Mouse (Mus musculus) heart, embryonic 15.5 days (tissue): ENCODE results near the gene Renbp. TPM values are rescaled to one million over a fixed set of nuclear protein-coding genes. Genes with fewer than 3 reads are reported as not detected.
A peak's percentile ranks its signal among the peaks of the same experiment; 100 is the strongest.

Experiments used
- ATAC-seq: fragments of 200-750 bp; cut with Nextera tagmentation; replicated peaks from 2 replicates; pipeline ENCODE4 v1.8.0; 2017; ENCODE audit warnings: low read depth, moderate TSS enrichment; ENCODE audit not compliant: insufficient number of reproducible peaks, insufficient read depth, low FRiP score
- H3K27ac ChIP-seq: fragments of 300-500 bp; sonication (generic); 2 replicates; pipeline ENCODE4 v1.5.1; 2015; ENCODE audit warnings: mild to moderate bottlenecking, inconsistent platforms
- H3K27me3 ChIP-seq: fragments of 300-500 bp; sonication (generic); 2 replicates; pipeline ENCODE4 v1.6.1; 2015; ENCODE audit warnings: inconsistent platforms
- H3K36me3 ChIP-seq: fragments of 300-500 bp; sonication (generic); 2 replicates; pipeline ENCODE4 v1.6.1; 2015; ENCODE audit warnings: mild to moderate bottlenecking, inconsistent platforms
- H3K4me1 ChIP-seq: fragments of 300-500 bp; sonication (generic); replicated peaks from 2 replicates; pipeline ENCODE4 v1.6.1; 2015; ENCODE audit warnings: inconsistent platforms
- H3K4me2 ChIP-seq: fragments of 300-500 bp; sonication (generic); 2 replicates; pipeline ENCODE4 v1.6.1; 2015; ENCODE audit warnings: inconsistent platforms, mild to moderate bottlenecking, moderate library complexity
- H3K4me3 ChIP-seq: fragments of 300-500 bp; sonication (generic); 2 replicates; pipeline ENCODE4 v1.5.1; 2015; ENCODE audit warnings: mild to moderate bottlenecking, inconsistent platforms
- H3K9ac ChIP-seq: fragments of 300-500 bp; sonication (generic); 2 replicates; pipeline ENCODE4 v1.6.1; 2015; ENCODE audit warnings: mild to moderate bottlenecking, inconsistent platforms
- H3K9me3 ChIP-seq: fragments of 300-500 bp; sonication (generic); replicated peaks from 2 replicates; pipeline ENCODE4 v1.6.1; 2016; ENCODE audit warnings: inconsistent platforms
- WGBS: fragments of 180-500 bp; shearing (Covaris S2); methylation state at CpG from one replicate; pipeline ENCODE4 v1.1.7; 2015; ENCODE audit warnings: mixed read lengths; 5-methylcytosine and 5-hydroxymethylcytosine counted together
- polyA plus RNA-seq: library from polyadenylated mRNA; unstranded; fragments of >200 nt; fragmentation: Nextera tagmentation; extraction: Ambion mirVana; gene quantifications from 2 replicates; pipeline ENCODE4 v1.2.1, GENCODE M21; 2015

The Renbp gene
- polyA plus RNA-seq, 1 experiment from 2014 or later, result 53.5 TPM

DNA sequence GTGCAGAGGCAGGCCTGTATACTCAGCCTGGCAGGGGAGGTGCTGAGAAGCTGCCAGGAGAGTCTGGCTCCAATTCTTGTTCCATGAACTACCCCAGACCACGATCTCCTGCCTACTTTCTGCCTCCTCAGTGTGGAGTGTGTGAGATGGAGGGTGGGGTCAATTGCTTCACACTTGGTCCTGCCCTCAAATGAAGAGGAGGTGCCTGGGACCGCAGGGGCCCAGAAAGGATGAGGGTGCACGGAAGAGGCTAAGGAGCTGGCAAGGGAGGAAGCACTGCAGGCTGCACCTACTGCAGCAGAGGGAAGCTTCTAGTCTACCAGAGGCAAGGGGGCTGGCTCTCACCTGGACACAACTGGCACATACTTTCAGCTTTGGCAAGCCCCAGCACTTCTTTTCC is 33.7 kb upstream of the Renbp start:
- Histone ChIP-seq H3K9me3 (no peaks in the 10 kb centered on the region), H3K4me1 (peaks cover 26% of the 10 kb centered on the region), H3K4me3 (peak overlapping the region; percentile 78), H3K4me2 (peak overlapping the region; percentile 63), H3K9ac (peak overlapping the region; percentile 72; the same call in 1 of the 2 replicates), H3K36me3 (no peaks in the 10 kb centered on the region; the same call in 1 of the 2 replicates), H3K27me3 (0 out of 2 replicates have a peak, but pooled peaks cover 5% of the 10 kb centered on the region), H3K27ac (peak overlapping the region; percentile 99; the same call in 1 of the 2 replicates)
- 42% methylated on average over 3 of the region's 3 CpGs for WGBS
- ATAC-seq, result no peak

DNA sequence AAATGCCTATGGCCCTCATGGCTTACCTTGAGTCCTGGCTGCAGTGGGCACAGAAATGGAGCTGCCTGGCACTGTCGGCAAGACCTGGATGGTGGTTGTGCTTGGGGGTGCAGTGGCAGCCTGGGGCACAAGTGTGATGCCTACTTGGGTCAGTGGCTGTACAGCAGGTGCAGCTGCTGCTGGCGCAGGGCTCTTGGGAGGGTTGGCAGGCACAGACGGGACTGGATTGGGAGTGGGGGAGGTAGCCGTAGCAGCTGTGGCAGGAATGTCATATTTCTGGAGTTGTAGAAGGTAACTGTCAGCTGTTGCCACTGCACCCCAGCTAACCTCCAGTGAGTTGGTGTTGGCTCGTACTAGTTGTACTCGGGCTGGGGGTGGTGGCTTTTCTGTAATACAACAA is 24.3 kb upstream of the Renbp start:
- WGBS, result 88% methylated on average over 6 of the region's 6 CpGs
- H3K9me3 ChIP-seq, result no peaks in the 10 kb centered on the region
- H3K27ac ChIP-seq, result no peak overlapping the region
- H3K4me1 ChIP-seq, result no peaks in the 10 kb centered on the region
- no peak overlapping the region for H3K4me3 ChIP-seq
- no peak overlapping the region for H3K4me2 ChIP-seq
- no peak overlapping the region for H3K9ac ChIP-seq
- peaks cover 75% of the 10 kb centered on the region for H3K36me3 ChIP-seq
- no peaks in the 10 kb centered on the region for H3K27me3 ChIP-seq
- ATAC-seq, result no peak

GRCm38 (mm10) chrX:73952603-73953002 is 22.0 kb upstream of the Renbp start:
- Histone ChIP-seq H3K4me2 (no peak overlapping the region), H3K4me1 (no peaks in the 10 kb centered on the region), H3K9ac (no peak overlapping the region), H3K36me3 (peaks cover 70% of the 10 kb centered on the region), H3K9me3 (no peaks in the 10 kb centered on the region), H3K4me3 (no peak overlapping the region), H3K27me3 (no peaks in the 10 kb centered on the region), H3K27ac (no peak overlapping the region)
- ATAC-seq, result no peak
- WGBS, result 81% methylated on average over 5 of the region's 5 CpGs

DNA sequence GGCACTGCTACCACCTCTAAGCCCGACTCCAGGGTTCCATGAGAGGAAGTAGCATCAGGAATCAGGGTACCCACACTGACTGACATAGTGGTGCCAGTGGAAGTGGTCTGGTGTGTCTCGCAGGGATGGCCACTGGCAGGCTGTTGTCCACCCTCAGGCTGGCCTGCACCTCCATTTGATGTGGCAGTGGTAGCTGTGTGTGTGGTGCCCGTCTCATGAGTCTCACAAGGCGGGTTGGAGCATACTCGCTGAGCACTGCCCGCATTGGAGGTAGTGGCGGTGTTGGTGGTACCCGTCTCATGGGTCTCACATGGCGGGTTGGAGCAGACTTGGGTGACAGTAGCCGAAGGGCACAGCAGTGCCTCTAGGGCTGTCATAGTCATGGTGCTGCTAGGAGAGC is 18.7 kb upstream of the Renbp start:
- H3K4me2 ChIP-seq, result no peak overlapping the region
- no peak overlapping the region for H3K27ac ChIP-seq
- no peaks in the 10 kb centered on the region for H3K27me3 ChIP-seq
- WGBS, result 88% methylated on average over 10 of the region's 10 CpGs
- no peaks in the 10 kb centered on the region for H3K9me3 ChIP-seq
- H3K4me3 ChIP-seq, result no peak overlapping the region
- H3K36me3 ChIP-seq, result peaks cover 69% of the 10 kb centered on the region
- ATAC-seq, result no peak
- H3K4me1 ChIP-seq, result no peaks in the 10 kb centered on the region
- no peak overlapping the region for H3K9ac ChIP-seq

GRCm38 (mm10) chrX:73948647-73949046 is 18.0 kb upstream of the Renbp start:
- Histone ChIP-seq H3K27ac (no peak overlapping the region), H3K9me3 (no peaks in the 10 kb centered on the region), H3K36me3 (peaks cover 71% of the 10 kb centered on the region), H3K27me3 (no peaks in the 10 kb centered on the region), H3K4me3 (no peak overlapping the region), H3K9ac (no peak overlapping the region), H3K4me1 (no peaks in the 10 kb centered on the region), H3K4me2 (no peak overlapping the region)
- WGBS, result 24% methylated on average over 4 of the region's 4 CpGs
- ATAC-seq, result no peak

DNA sequence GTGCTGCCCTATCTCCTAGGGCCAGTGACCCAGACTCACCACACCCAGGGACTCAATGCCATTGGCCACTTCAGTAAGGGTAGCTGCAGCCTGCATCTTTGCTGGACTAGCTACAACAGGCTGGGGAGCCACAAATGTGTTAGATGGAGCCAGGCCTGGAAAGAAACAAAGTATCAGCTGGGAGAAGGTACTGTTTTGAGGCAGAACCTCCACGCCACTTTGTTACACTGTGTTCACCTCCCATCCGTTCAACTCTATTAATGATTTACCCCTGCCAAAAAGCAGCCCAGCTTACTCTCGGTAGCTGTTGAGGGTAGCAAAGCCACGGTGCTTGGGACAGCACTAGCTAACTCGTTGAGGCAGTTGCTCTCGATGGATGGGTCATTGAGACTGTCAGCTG is 16.2 kb upstream of the Renbp start:
- Histone ChIP-seq H3K36me3 (peaks cover 63% of the 10 kb centered on the region), H3K27ac (no peak overlapping the region), H3K4me3 (no peak overlapping the region), H3K9me3 (no peaks in the 10 kb centered on the region), H3K4me2 (no peak overlapping the region), H3K27me3 (no peaks in the 10 kb centered on the region), H3K9ac (no peak overlapping the region), H3K4me1 (peaks cover 5% of the 10 kb centered on the region)
- ATAC-seq, result no peak
- 77% methylated on average over 6 of the region's 6 CpGs for WGBS

DNA sequence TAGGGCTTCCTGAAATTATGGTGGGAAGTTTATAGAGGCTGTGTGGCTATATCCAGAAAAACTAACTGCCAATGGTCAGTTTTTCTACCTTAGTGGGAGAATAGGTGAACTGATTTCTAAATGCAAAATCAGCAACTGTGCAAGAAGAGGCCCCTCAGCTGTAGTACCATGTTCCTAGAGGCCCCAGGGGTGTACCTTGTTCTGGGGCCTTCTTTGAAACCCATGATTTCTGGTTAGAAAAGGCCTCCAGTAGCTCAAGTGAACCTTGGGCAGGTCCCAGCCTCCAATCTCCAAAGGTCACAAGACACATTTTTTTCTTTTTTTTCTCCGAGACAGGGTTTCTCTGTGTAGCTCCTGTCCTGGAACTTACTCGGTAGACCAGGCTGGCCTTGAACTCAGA is 11.6 kb upstream of the Renbp start:
- Histone ChIP-seq H3K4me3 (no peak overlapping the region), H3K4me1 (peaks cover 8% of the 10 kb centered on the region), H3K27me3 (no peaks in the 10 kb centered on the region), H3K27ac (peak overlapping the region; percentile 27; the same call in 1 of the 2 replicates), H3K4me2 (no peak overlapping the region), H3K36me3 (peaks cover 37% of the 10 kb centered on the region), H3K9ac (no peak overlapping the region), H3K9me3 (no peaks in the 10 kb centered on the region)
- WGBS, result 66% methylated on average over 2 of the region's 2 CpGs
- ATAC-seq, result no peak

DNA sequence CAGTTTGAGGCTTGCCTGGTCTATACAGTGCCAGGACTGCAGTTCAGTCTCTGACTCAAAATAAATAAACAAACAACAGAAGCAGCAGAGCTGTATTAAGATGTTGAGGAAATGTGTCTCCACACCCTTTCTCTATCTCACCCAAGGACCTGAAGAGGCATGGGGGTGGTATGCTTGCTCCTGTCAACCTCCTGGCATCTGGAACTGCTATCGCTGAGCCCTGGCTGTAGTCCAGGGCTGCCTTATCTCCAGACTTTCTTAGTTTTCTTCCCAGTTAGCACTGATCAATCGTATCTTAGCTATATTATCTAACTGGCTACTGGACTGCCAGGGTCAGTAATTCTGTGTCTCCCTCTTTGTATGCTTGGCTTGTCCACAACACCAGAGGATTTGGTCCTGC is 11.2 kb upstream of the Renbp start:
- Histone ChIP-seq H3K36me3 (peaks cover 32% of the 10 kb centered on the region), H3K4me3 (no peak overlapping the region), H3K9ac (no peak overlapping the region), H3K27me3 (no peaks in the 10 kb centered on the region), H3K4me2 (no peak overlapping the region), H3K9me3 (no peaks in the 10 kb centered on the region), H3K27ac (0 out of 2 replicates have a peak overlapping the region, but pooled peaks have one; percentile 27), H3K4me1 (peaks cover 8% of the 10 kb centered on the region)
- no peak for ATAC-seq
- 16% methylated on average over 2 of the region's 2 CpGs for WGBS

- no peak for ATAC-seq
- H3K36me3 ChIP-seq, result no peaks in the 10 kb centered on the region; the same call in 1 of the 2 replicates
- H3K27me3 ChIP-seq, result no peaks in the 10 kb centered on the region
- no peak overlapping the region for H3K4me3 ChIP-seq
- WGBS, result 72% methylated on average over 2 of the region's 2 CpGs
- no peak overlapping the region for H3K27ac ChIP-seq
- 0 out of 2 replicates have a peak, but pooled peaks cover 3% of the 10 kb centered on the region for H3K4me1 ChIP-seq
- H3K9me3 ChIP-seq, result no peaks in the 10 kb centered on the region
- no peak overlapping the region for H3K4me2 ChIP-seq
- no peak overlapping the region for H3K9ac ChIP-seq
These were observed 1.2 kb upstream of the Renbp start for GRCm38 (mm10) chrX:73931871-73932270.

DNA sequence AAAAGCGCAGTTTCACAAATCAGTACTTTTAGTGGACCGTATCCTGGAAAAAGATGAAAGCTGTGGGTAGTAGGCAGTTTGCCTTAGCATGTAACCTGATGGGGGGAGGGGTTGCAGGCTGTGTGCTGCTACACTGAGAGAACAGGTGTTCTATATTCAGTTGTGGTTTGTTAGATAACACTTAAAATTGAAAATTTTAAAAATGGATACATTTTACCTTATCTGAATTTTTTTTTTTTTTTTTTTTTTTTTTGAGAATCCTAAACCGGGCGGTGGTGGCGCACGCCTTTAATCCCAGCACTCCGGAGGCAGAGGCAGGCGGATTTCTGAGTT is 8.1 kb downstream of the Renbp start:
- H3K9ac ChIP-seq, result no peak overlapping the region
- peaks cover 3% of the 10 kb centered on the region for H3K4me1 ChIP-seq
- no peak for ATAC-seq
- H3K4me3 ChIP-seq, result peak overlapping the region; percentile 60
- H3K9me3 ChIP-seq, result no peaks in the 10 kb centered on the region
- 73% methylated on average over 8 of the region's 8 CpGs for WGBS
- H3K4me2 ChIP-seq, result peak overlapping the region; percentile 79
- H3K27me3 ChIP-seq, result no peaks in the 10 kb centered on the region
- H3K36me3 ChIP-seq, result peaks cover 6% of the 10 kb centered on the region; the same call in 1 of the 2 replicates
- peak overlapping the region; percentile 83; the same call in 1 of the 2 replicates for H3K27ac ChIP-seq

DNA sequence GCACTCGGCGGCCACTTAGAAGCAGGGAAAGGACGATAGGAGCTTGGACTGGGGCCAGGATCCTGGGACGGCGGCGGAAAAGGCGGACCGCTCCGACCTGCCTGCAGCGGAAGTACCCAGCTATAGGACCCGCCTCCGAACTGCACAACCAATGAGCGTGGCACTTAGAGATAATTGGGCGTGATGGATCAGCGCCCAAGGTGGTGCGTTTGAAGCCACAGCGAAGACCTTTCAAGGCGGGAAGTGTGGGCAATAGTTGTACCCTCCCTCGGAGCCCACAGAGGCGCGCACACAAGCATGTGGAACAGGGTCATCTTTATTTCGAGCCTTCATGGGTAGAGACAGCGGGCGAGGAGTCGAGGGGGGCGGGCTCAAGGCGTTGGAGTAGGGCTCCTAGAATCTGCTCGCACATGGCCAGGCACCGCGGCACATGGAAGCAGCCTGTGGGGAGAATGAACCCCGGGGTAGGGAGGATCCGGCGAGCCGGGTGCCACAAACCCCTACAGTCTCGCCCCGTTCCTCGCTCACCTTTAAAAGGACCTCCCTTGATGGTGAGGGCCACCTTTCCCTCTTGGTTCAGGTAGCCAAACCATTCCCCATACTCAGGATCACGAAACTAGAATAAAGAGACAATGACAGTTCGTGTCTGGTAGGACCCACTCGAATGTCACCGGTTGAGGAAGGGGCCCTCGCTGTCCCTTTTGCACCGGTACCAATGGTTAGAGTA is 8.7 kb downstream of the Renbp start, which contains the start of the genes Arhgap4 and Naa10:
Gene Arhgap4, minus strand, starts transcription at position 48 of the 727 bp plus-strand sequence.
Gene Naa10, minus strand, starts transcription at position 122 of the 727 bp plus-strand sequence.
- Histone ChIP-seq H3K9me3 (no peaks in the 10 kb centered on the region), H3K4me1 (peaks cover 3% of the 10 kb centered on the region), H3K27ac (peak within 1 kb of the TSS; percentile 85), H3K9ac (peak within 1 kb of the TSS; percentile 64), H3K27me3 (no peaks in the 10 kb centered on the region), H3K4me2 (peak within 1 kb of the TSS; percentile 79), H3K36me3 (peaks cover 6% of the 10 kb centered on the region; the same call in 1 of the 2 replicates), H3K4me3 (peak within 1 kb of the TSS; percentile 60)
- ATAC-seq, result peak; percentile 94
- 12% methylated on average over 42 of the region's 43 CpGs for WGBS
